Comparison of ENCODE assay signal across 21 mouse cellular contexts in genomic region chr9:57958615-57959014, GRCm38 (mm10). TPM values are rescaled to one million over a fixed set of nuclear protein-coding genes. Genes with fewer than 3 reads are reported as not detected.
DNase-seq lines count a peak whose midpoint lies in the region; ATAC-seq and TF ChIP-seq lines count a peak whose summit lies in the region.
"Had no signal": no experiment of that assay in that cellular context is flagged by ENCODE, and none has a peak within 500 bp of the region (broad histone marks: within the 10 kb centered on the region; RNA-seq: fewer than 3 reads in every experiment).

No protein-coding gene starts in this region.

- in situ Hi-C loops in CH12.LX (cut with MboI; ENCODE audit: low pct_ligation_motif_present, low pct_unique_long_range_greater_than_20kb, low sequenced_read_pairs), result no loop called here

- no peak overlapping the region for H3K4me3 ChIP-seq in heart, adult 2 months
- H3K4me3 ChIP-seq in heart, embryonic 16.5 days (ENCODE audit: low read length), result no peak overlapping the region
- H3K4me3 ChIP-seq in heart, embryonic 10.5 days, result no peak overlapping the region
- H3K4me3 ChIP-seq in CH12.LX (replicated peaks in 1 of 3; ENCODE audit: low read depth in 2 of 3, low read length in 2 of 3, poor library complexity in 1 of 3), result no peak overlapping the region
- H3K4me3 ChIP-seq in heart, postnatal 0 days (ENCODE audit: low read depth, low read length), result no peak overlapping the region
- no peak overlapping the region for H3K4me3 ChIP-seq in cerebellum, adult 2 months (replicated peaks; ENCODE audit: insufficient read depth, low read depth, low read length)
- H3K4me3 ChIP-seq: embryonic facial prominence, embryonic 15.5 days; erythroblast, embryonic 14.5 days; forebrain, embryonic 10.5 days; forebrain, embryonic 15.5 days; hindbrain, embryonic 12.5 days had no signal

- 52% methylated on average over 1 of the region's 1 CpGs for WGBS in heart, adult 2 months
- WGBS in heart, embryonic 16.5 days, result 71% methylated on average over 1 of the region's 1 CpGs
- WGBS in heart, embryonic 10.5 days, result 70% methylated on average over 1 of the region's 1 CpGs
- 71% methylated on average over 1 of the region's 1 CpGs for WGBS in heart, postnatal 0 days
- WGBS in cerebellum, adult 2 months, result 56% methylated on average over 1 of the region's 1 CpGs

- intact Hi-C loops in heart, adult 2 months (cut with DNase I), result no loop called here
- intact Hi-C loops in heart, postnatal 25 days (cut with DNase I), result no loop called here

- dilution Hi-C loops in CH12.LX (cut with MboI; ENCODE audit: extremely low pct_ligation_motif_present, extremely low pct_unique_long_range_greater_than_20kb, low sequenced_read_pairs), result no loop called here

- H3K9me3 ChIP-seq in heart, embryonic 16.5 days (replicated peaks; ENCODE audit: control insufficient read depth, low read length), result no peaks in the 10 kb centered on the region
- no peaks in the 10 kb centered on the region for H3K9me3 ChIP-seq in heart, embryonic 10.5 days
- no peaks in the 10 kb centered on the region for H3K9me3 ChIP-seq in CH12.LX (replicated peaks; ENCODE audit: low read length)
- H3K9me3 ChIP-seq in heart, postnatal 0 days (replicated peaks; ENCODE audit: control insufficient read depth, low read length), result no peaks in the 10 kb centered on the region
- H3K9me3 ChIP-seq: embryonic facial prominence, embryonic 15.5 days; forebrain, embryonic 10.5 days; forebrain, embryonic 15.5 days; hindbrain, embryonic 12.5 days had no signal

- no peak; the same call in 1 of the 2 replicates for ATAC-seq in heart, embryonic 16.5 days (replicated peaks; ENCODE audit: extremely low read depth, insufficient read depth, low FRiP score)
- ATAC-seq in heart, postnatal 0 days (ENCODE audit: insufficient read depth, low read depth), result peak; percentile 59
- ATAC-seq: forebrain, embryonic 15.5 days; hindbrain, embryonic 16.5 days; inflammation-experienced regulatory T-cells, adult 6 months; intestine, postnatal 0 days had no signal

- H3K36me3 ChIP-seq in heart, adult 2 months (ENCODE audit: control insufficient read depth, insufficient read depth, low read length), result peaks cover 20% of the 10 kb centered on the region
- H3K36me3 ChIP-seq in heart, embryonic 16.5 days (ENCODE audit: control insufficient read depth, insufficient read depth), result no peaks in the 10 kb centered on the region
- no peaks in the 10 kb centered on the region for H3K36me3 ChIP-seq in heart, embryonic 10.5 days
- H3K36me3 ChIP-seq in CH12.LX (replicated peaks in 1 of 2; ENCODE audit: control insufficient read depth in 1 of 2, insufficient read depth in 1 of 2, low read length in 1 of 2), result peaks cover 91 to 96% of the 10 kb centered on the region in 2 experiments
- peaks cover 12% of the 10 kb centered on the region; the same call in 1 of the 2 replicates for H3K36me3 ChIP-seq in heart, postnatal 0 days (replicated peaks; ENCODE audit: control insufficient read depth, insufficient read depth, low read length)
- H3K36me3 ChIP-seq: embryonic facial prominence, embryonic 15.5 days had no signal

- peak in 1 of 2 experiments; percentile 41 for DNase-seq in heart, adult 2 months
- no peak for DNase-seq in heart, postnatal 25 days (ENCODE audit: low spot score)
- no peak for DNase-seq in heart, embryonic 10.5 days (ENCODE audit: low spot score)
- no peak for DNase-seq in CH12.LX (ENCODE audit: extremely low read depth)
- DNase-seq in heart, postnatal 0 days (ENCODE audit: low spot score), result peak; percentile 31
- DNase-seq in cerebellum, adult 2 months, result no peak
- DNase-seq: adrenal gland, adult 2 months; adrenal gland, postnatal 25 days; cerebellum, adult 18-20 months; embryo, embryonic 11 days; gastrocnemius, postnatal 25 days; kidney, adult 8-10 months had no signal

- peaks cover 18% of the 10 kb centered on the region for H3K4me1 ChIP-seq in heart, adult 2 months (ENCODE audit: control insufficient read depth, insufficient read depth, low read length)
- H3K4me1 ChIP-seq in heart, embryonic 16.5 days (ENCODE audit: control insufficient read depth, insufficient read depth, low read length), result peaks cover 12% of the 10 kb centered on the region
- peaks cover 51% of the 10 kb centered on the region for H3K4me1 ChIP-seq in heart, embryonic 10.5 days
- peaks cover 42 to 94% of the 10 kb centered on the region in 2 experiments for H3K4me1 ChIP-seq in CH12.LX (ENCODE audit: control insufficient read depth in 1 of 2, insufficient read depth in 2 of 2)
- H3K4me1 ChIP-seq in heart, postnatal 0 days (ENCODE audit: control insufficient read depth, insufficient read depth), result peaks cover 13% of the 10 kb centered on the region
- peaks cover 12% of the 10 kb centered on the region for H3K4me1 ChIP-seq in cerebellum, adult 2 months (ENCODE audit: control insufficient read depth, insufficient read depth, low read length)
- H3K4me1 ChIP-seq: embryonic facial prominence, embryonic 15.5 days; forebrain, embryonic 15.5 days had no signal

- no peak overlapping the region for H3K4me2 ChIP-seq in heart, embryonic 16.5 days (ENCODE audit: low read depth, low read length)
- H3K4me2 ChIP-seq in CH12.LX (ENCODE audit: insufficient read depth, low read depth, poor library complexity, severe bottlenecking), result no peak overlapping the region
- H3K4me2 ChIP-seq in heart, postnatal 0 days (ENCODE audit: low read depth, low read length), result no peak overlapping the region
- H3K4me2 ChIP-seq: embryonic facial prominence, embryonic 15.5 days; forebrain, embryonic 15.5 days; hindbrain, embryonic 12.5 days had no signal

- TF ChIP-seq EP300 in heart, adult 2 months (IDR thresholded peaks at IDR 0.05; ENCODE audit: insufficient read depth, low read depth, low read length), result 0 out of 2 replicates have a peak, but pooled peaks have one; percentile 28
- no peak for TF ChIP-seq EP300 in CH12.LX (IDR thresholded peaks at IDR 0.05; ENCODE audit: low read length)
- peak; percentile 47; the same call in 1 of the 2 replicates for TF ChIP-seq EP300 in heart, postnatal 0 days (IDR thresholded peaks at IDR 0.05; ENCODE audit: low read depth)

- no peak for TF ChIP-seq CTCF in heart, adult 2 months (IDR thresholded peaks at IDR 0.05)
- TF ChIP-seq CTCF in CH12.LX (conservative IDR thresholded peaks at IDR 0.05 in 1 of 2, IDR thresholded peaks at IDR 0.05 in 1 of 2; ENCODE audit: low read depth in 2 of 2, low read length in 2 of 2), result no peak
- no peak for TF ChIP-seq CTCF in heart, postnatal 0 days (IDR thresholded peaks at IDR 0.05; ENCODE audit: low read depth)
- no peak for TF ChIP-seq CTCF in cerebellum, adult 2 months (IDR thresholded peaks at IDR 0.05; ENCODE audit: borderline replicate concordance, insufficient read depth, low read depth, low read length)

- TF ChIP-seq RAD21 in CH12.LX (IDR thresholded peaks at IDR 0.05; ENCODE audit: low read depth, low read length), result no peak

- no peak overlapping the region for H3K9ac ChIP-seq in heart, adult 2 months (ENCODE audit: low read depth, low read length)
- H3K9ac ChIP-seq in heart, embryonic 16.5 days (ENCODE audit: low read length), result no peak overlapping the region
- H3K9ac ChIP-seq in CH12.LX (ENCODE audit: insufficient read depth, low read depth), result no peak overlapping the region
- H3K9ac ChIP-seq in heart, postnatal 0 days (replicated peaks; ENCODE audit: low read depth, low read length), result no peak overlapping the region
- H3K9ac ChIP-seq: embryonic facial prominence, embryonic 15.5 days; forebrain, embryonic 15.5 days; hindbrain, embryonic 12.5 days had no signal

- TF ChIP-seq POLR2A in heart, adult 2 months (IDR thresholded peaks at IDR 0.05; ENCODE audit: insufficient read depth, low read depth, low read length), result no peak
- TF ChIP-seq POLR2A in CH12.LX (IDR thresholded peaks at IDR 0.05; ENCODE audit: low read depth, low read length), result peak; percentile 43; the same call in 1 of the 2 replicates
- no peak for TF ChIP-seq POLR2A in cerebellum, adult 2 months (IDR thresholded peaks at IDR 0.05; ENCODE audit: borderline replicate concordance, insufficient read depth, low read length)

- H3K27ac ChIP-seq in heart, adult 2 months, result peak overlapping the region; percentile 84
- H3K27ac ChIP-seq in heart, embryonic 16.5 days (ENCODE audit: low read length), result peak overlapping the region; percentile 54
- no peak overlapping the region for H3K27ac ChIP-seq in heart, embryonic 10.5 days
- peak overlapping the region; percentile 8; the same call in 1 of the 2 replicates for H3K27ac ChIP-seq in CH12.LX (ENCODE audit: insufficient read depth, low read depth)
- peak overlapping the region; percentile 44 for H3K27ac ChIP-seq in heart, postnatal 0 days (ENCODE audit: low read depth)
- no peak overlapping the region for H3K27ac ChIP-seq in cerebellum, adult 2 months (ENCODE audit: insufficient read depth, low read length)
- H3K27ac ChIP-seq: embryonic facial prominence, embryonic 15.5 days; forebrain, embryonic 10.5 days; forebrain, embryonic 15.5 days; hindbrain, embryonic 12.5 days had no signal

- H3K27me3 ChIP-seq in heart, adult 2 months (ENCODE audit: control insufficient read depth, insufficient read depth, low read length), result no peaks in the 10 kb centered on the region
- no peaks in the 10 kb centered on the region for H3K27me3 ChIP-seq in heart, embryonic 16.5 days (ENCODE audit: control insufficient read depth, insufficient read depth, low read length)
- H3K27me3 ChIP-seq in heart, embryonic 10.5 days (ENCODE audit: insufficient read depth, poor library complexity, severe bottlenecking), result peaks cover 21% of the 10 kb centered on the region; the same call in 1 of the 2 replicates
- H3K27me3 ChIP-seq in CH12.LX (replicated peaks), result no peaks in the 10 kb centered on the region
- H3K27me3 ChIP-seq in heart, postnatal 0 days (ENCODE audit: control insufficient read depth, insufficient read depth, low read length), result no peaks in the 10 kb centered on the region
- no peaks in the 10 kb centered on the region for H3K27me3 ChIP-seq in cerebellum, adult 2 months (ENCODE audit: control insufficient read depth, insufficient read depth, low read length)
- H3K27me3 ChIP-seq: embryonic facial prominence, embryonic 15.5 days; forebrain, embryonic 15.5 days; hindbrain, embryonic 12.5 days had no signal

- H3K79me2 ChIP-seq in heart, adult 2 months (replicated peaks; ENCODE audit: control insufficient read depth, insufficient read depth, low read length), result no peaks in the 10 kb centered on the region
- H3K79me2 ChIP-seq in CH12.LX (replicated peaks; ENCODE audit: control insufficient read depth, extremely low read depth, insufficient read depth, poor library complexity, severe bottlenecking), result peaks cover 51% of the 10 kb centered on the region

RNA-seq across cellular contexts. Expression of gene Sema7a, which starts 18.7 kb away (rescaled TPM):
- total RNA-seq in heart, adult 2 months (2021), result 10 to 100 TPM; 26.7 to 31.1 TPM
- polyA plus RNA-seq in heart, adult 2 months (2012; rRNA removed), result 29.0 and 31.3 TPM in 2 replicates
- total RNA-seq in heart, postnatal 25 days (2021), result 10 to 100 TPM; 18.8 to 28.5 TPM
- 0.60 and 1.4 TPM in 2 replicates for polyA plus RNA-seq in heart, embryonic 16.5 days (2015; fragmentation: Nextera tagmentation; extraction: Ambion mirVana)
- 0.16 TPM in 1 of 2 replicates, not detected in the other for polyA plus RNA-seq in heart, embryonic 10.5 days (2016; fragmentation: Nextera tagmentation; extraction: Ambion mirVana)
- total RNA-seq in CH12.LX (2012; rRNA removed) (113 and 181 TPM in 2 replicates), CH12.LX (2014; rRNA removed) (78.2 and 88.6 TPM in 2 replicates)
- polyA plus RNA-seq in CH12.LX (2012; ENCODE audit: insufficient read length, low read depth), result 81.9 and 89.4 TPM in 2 replicates
- 12.4 and 16.8 TPM in 2 replicates for total RNA-seq in heart, postnatal 0 days (2014; rRNA removed; ENCODE audit: low replicate concordance)
- 0.63 and 1.2 TPM in 2 replicates for polyA plus RNA-seq in heart, postnatal 0 days (2015; fragmentation: Nextera tagmentation; extraction: Ambion mirVana)
- polyA plus RNA-seq in cerebellum, adult 2 months (2012; rRNA removed), result 177 and 189 TPM in 2 replicates

RNA-seq across cellular contexts. Expression of gene Cyp11a1, which starts 47.6 kb away (rescaled TPM):
- under 1 TPM in 1 of 2 experiments, not detected in 1; 0.29 TPM for total RNA-seq in heart, adult 2 months (2021)
- 0.06 and 0.29 TPM in 2 replicates for polyA plus RNA-seq in heart, adult 2 months (2012; rRNA removed)
- total RNA-seq in heart, postnatal 25 days (2021), result not detected
- 0.32 and 0.33 TPM in 2 replicates for polyA plus RNA-seq in heart, embryonic 16.5 days (2015; fragmentation: Nextera tagmentation; extraction: Ambion mirVana)
- 0.10 TPM in 1 of 2 replicates, not detected in the other for polyA plus RNA-seq in heart, embryonic 10.5 days (2016; fragmentation: Nextera tagmentation; extraction: Ambion mirVana)
- total RNA-seq in CH12.LX (2012; rRNA removed) (2.6 and 4.6 TPM in 2 replicates), CH12.LX (2014; rRNA removed) (8.3 and 9.0 TPM in 2 replicates)
- 12.1 and 12.8 TPM in 2 replicates for polyA plus RNA-seq in CH12.LX (2012; ENCODE audit: insufficient read length, low read depth)
- 1.1 and 2.3 TPM in 2 replicates for total RNA-seq in heart, postnatal 0 days (2014; rRNA removed; ENCODE audit: low replicate concordance)
- 0.90 and 1.3 TPM in 2 replicates for polyA plus RNA-seq in heart, postnatal 0 days (2015; fragmentation: Nextera tagmentation; extraction: Ambion mirVana)
- polyA plus RNA-seq in cerebellum, adult 2 months (2012; rRNA removed), result 3.6 and 3.7 TPM in 2 replicates
- polyA plus RNA-seq: forebrain, embryonic 10.5 days had no signal

RNA-seq across cellular contexts. Expression of gene Ubl7, which starts 47.8 kb away (rescaled TPM):
- 10 to 100 TPM; 75.2 to 83.2 TPM for total RNA-seq in heart, adult 2 months (2021)
- 139 and 142 TPM in 2 replicates for polyA plus RNA-seq in heart, adult 2 months (2012; rRNA removed)
- 10 to 100 TPM; 70.8 to 80.1 TPM for total RNA-seq in heart, postnatal 25 days (2021)
- 110 and 113 TPM in 2 replicates for polyA plus RNA-seq in heart, embryonic 16.5 days (2015; fragmentation: Nextera tagmentation; extraction: Ambion mirVana)
- polyA plus RNA-seq in heart, embryonic 10.5 days (2016; fragmentation: Nextera tagmentation; extraction: Ambion mirVana), result 110 TPM in 2 replicates
- total RNA-seq in CH12.LX (2012; rRNA removed), result 31.2 and 37.3 TPM in 2 replicates
- total RNA-seq in CH12.LX (2014; rRNA removed), result 19.9 and 24.7 TPM in 2 replicates
- 73.3 and 81.1 TPM in 2 replicates for polyA plus RNA-seq in CH12.LX (2012; ENCODE audit: insufficient read length, low read depth)
- 94.9 and 132 TPM in 2 replicates for total RNA-seq in heart, postnatal 0 days (2014; rRNA removed; ENCODE audit: low replicate concordance)
- 139 TPM in 2 replicates for polyA plus RNA-seq in heart, postnatal 0 days (2015; fragmentation: Nextera tagmentation; extraction: Ambion mirVana)
- 133 and 140 TPM in 2 replicates for polyA plus RNA-seq in cerebellum, adult 2 months (2012; rRNA removed)

Comparison
In these comparisons a context has a peak if more than half of its experiments do, and no peak if none do; other contexts are left out.
1. H3K27ac ChIP-seq: peak in heart, adult 2 months (single experiment), heart, embryonic 16.5 days (single experiment), CH12.LX (single experiment) and heart, postnatal 0 days (single experiment); none in heart, embryonic 10.5 days (single experiment) and cerebellum, adult 2 months (single experiment).
2. RNA of gene Sema7a, which starts 18.7 kb away (polyA plus RNA-seq): 177 to 189 TPM in cerebellum, adult 2 months, 81.9 to 89.4 TPM in CH12.LX and 29.0 to 31.3 TPM in heart, adult 2 months; 0.63 to 1.2 TPM in heart, postnatal 0 days, 0.60 to 1.4 TPM in heart, embryonic 16.5 days and 0.16 TPM in heart, embryonic 10.5 days; every median in the first group is over 10 times any median in the second.